Mouse (Mus musculus) embryo, embryonic 11.5 days (tissue): ENCODE measurements around the gene Ifnab.

Source experiments
- DNase-seq: peaks from one replicate; pipeline ENCODE4 v3.0.0-alpha.2; 2012; ENCODE audit warnings: low read depth, low spot score

The Ifnab gene

DNA sequence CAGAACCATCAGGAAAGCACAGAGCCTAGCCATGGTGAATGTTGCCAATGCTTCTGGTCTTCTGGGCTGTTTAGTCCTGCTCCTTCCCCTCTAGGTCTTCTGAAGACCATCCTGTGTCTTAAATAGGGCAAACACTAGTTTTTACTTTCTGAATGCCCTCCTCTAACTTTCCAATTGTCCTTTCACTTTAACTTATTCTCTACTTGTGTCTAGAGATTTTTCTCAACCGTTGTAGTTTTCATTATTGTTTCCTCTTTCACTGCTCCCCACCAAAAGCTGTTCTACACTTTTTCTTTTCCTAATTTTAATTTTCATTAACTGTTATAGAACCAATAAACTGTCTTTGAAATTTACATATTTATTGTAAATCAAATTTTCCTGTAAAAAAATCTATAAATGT lies 14.3 kb downstream of the Ifnab start, which contains the start of gene Ifna16:
Gene Ifna16 (minus strand): TSS at position 101 of the 400 bp plus-strand sequence.
- no peak for DNase-seq

DNA sequence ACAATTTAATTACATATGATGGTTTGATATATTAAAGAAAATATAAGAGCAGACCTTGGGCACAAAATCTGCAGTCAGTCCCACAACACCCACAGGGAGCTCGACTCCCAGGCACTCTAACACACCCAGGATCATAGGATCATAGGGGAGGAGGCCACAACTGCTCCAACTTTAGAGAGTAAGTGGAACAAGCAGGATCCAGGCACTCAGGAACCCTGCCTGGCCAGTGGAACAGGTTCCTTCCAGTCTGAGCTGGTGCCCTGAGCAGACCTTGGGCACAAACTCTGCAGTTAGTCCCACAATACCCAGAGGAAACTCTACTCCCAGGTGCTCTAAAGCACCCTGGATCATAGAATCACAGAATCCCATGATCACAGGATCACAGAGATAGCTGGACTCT lies 35.7 kb downstream of the Ifnab start:
- no peak for DNase-seq

DNA sequence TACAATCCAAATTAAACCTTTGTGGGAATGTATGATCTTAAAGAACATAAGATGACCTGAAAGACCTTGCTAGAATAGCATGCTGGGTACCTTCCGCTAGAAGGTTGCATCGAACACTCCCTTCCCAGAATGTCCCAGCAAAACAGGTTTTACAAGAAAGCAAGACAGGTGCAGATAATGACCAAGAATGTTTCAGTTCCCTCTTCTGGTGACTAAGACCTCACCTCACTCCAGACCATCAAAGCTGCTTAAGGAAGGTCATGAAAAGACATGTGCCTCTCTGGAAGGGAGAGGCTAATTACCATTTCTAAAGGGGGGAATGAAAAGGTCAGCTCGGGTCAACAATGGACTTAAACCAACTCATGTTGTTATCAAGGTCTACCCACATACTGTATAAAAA lies 37.5 kb downstream of the Ifnab start:
- no peak for DNase-seq

DNA sequence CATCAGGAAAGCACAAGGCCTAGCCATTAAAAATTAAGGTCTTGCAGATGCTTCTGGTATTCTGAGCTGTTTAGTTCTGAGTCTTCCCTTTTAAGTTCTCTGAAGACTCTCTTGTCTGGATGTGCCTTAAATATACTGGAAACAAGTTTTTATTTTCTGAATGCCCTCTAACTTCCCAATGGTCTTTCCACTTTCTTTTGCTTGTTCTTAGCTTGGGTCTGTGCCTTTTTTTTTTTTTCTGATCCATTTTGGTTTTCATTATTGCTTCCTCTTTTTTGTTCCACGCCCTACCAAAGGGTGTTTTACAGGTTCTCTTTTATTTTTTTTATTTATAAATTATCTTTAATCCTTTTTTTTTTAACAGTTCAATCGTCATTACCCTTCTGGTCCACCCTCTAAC lies 46.8 kb downstream of the Ifnab start, which contains the start of gene Ifna13:
Gene Ifna13 (minus strand): TSS at position 101 of the 400 bp plus-strand sequence.
- DNase-seq, result no peak

DNA sequence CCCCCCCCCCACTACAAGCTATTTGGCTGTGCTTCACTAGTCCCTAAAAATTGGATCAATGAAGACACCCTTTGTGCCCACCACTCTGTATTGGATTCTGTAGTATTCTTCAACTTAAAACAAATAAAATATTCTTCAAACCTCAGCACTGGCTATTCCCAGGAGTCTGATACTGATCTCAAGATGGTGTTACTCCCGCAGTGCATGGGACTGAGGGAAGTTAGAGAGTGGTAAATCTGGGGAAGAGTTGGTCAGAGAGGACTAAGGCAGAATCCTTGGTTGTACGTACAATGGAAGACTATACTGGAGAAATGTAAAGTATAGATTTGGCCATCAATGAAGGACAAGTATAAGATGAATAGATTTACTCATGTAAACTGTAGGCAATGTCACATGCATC lies 48.6 kb downstream of the Ifnab start:
- DNase-seq, result peak; percentile 8

DNA sequence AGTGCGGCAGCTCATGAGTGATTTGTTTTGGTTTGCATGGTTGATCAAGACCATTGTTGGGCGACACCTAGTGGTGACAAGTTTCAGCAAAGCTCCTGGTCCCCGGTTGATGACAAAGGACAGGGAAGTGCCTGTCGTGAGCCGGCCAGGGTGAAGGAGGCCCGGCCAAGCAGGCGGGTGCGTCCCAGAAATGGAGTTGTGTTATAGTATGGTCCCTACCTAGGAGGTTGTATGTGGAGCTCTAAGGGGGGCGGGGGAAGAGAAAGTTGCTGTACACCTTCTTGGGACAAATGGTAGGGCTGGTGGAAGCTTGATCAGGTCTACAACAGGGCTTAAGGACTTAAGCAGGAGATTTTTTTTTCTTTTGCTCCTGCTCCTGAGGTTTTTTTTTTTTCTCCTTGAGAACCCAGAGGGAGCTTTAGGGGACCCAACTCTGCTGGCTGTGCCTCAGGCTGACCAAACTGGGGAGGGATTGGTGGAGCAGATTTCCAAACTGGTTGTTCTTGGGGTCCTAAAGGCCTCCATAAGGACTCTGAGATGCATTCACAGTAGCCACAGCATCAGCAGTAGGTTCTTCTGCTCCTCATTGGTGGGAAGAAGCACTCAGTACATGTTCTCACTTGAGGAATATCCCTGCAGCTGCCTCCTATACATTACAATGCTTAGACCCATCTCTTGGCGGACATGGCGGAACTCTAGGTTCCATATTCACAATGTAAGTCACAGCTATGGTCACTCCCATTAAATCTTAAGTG lies 49.9 kb downstream of the Ifnab start:
- DNase-seq, result peak; percentile 100

DNA sequence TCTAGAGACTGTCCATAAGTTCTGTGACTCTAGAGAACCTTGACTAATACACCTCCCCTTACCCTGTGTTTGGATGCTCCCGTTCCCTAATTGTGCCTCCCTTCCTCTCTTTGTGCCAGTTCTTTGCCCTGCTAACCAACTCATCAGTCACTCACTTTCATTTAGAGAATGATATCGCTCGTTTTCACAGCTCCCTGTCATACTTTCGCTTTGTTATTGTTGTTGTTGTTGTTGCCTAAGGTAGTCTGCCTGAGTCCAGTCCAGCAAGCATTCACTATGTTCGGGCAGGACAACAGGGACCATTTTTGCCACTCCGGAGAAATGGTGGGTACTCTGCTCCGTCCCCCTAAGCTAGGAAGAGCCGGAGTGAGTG lies 50.5 kb downstream of the Ifnab start:
- no peak for DNase-seq
